Mouse (Mus musculus): Measurements from ENCODE around the gene Tlx3.

- no peak for TF ChIP-seq CTCF (IDR thresholded peaks at IDR 0.05)
- no peak for TF ChIP-seq EP300 (IDR thresholded peaks at IDR 0.05)
Observed at GRCm38 (mm10) chr11:33197673-33198072, 5.7 kb downstream of the Tlx3 start.

Measured in lung, postnatal 0 days (tissue).